Mouse (Mus musculus) neural tube, embryonic 14.5 days (tissue): Measurements from ENCODE around the gene Trpv2. TPM values are rescaled to one million over a fixed set of nuclear protein-coding genes. Genes with fewer than 3 reads are reported as not detected.

Experiments
- ATAC-seq: fragments of 200-750 bp; cut with Nextera tagmentation; 2 replicates; pipeline ENCODE4 v1.8.0; 2017; ENCODE audit warnings: low read depth, mild to moderate bottlenecking, moderate TSS enrichment, moderate library complexity
- H3K27ac ChIP-seq: fragments of 300-500 bp; sonication (generic); 2 replicates; pipeline ENCODE4 v1.5.1; 2014; ENCODE audit warnings: low read depth, mild to moderate bottlenecking, control low read depth, low read length, moderate library complexity, mixed read lengths
- H3K27me3 ChIP-seq: fragments of 300-500 bp; sonication (generic); 2 replicates; pipeline ENCODE4 v1.6.1; 2014; ENCODE audit warnings: low read length; ENCODE audit not compliant: control insufficient read depth, insufficient read depth
- H3K36me3 ChIP-seq: fragments of 300-500 bp; sonication (generic); 2 replicates; pipeline ENCODE4 v1.6.1; 2014; ENCODE audit warnings: low read length, mixed read lengths; ENCODE audit not compliant: control insufficient read depth, insufficient read depth
- H3K4me1 ChIP-seq: fragments of 300-500 bp; sonication (generic); 2 replicates; pipeline ENCODE4 v1.6.1; 2014; ENCODE audit warnings: low read length; ENCODE audit not compliant: control insufficient read depth, insufficient read depth
- H3K4me2 ChIP-seq: fragments of 300-500 bp; sonication (generic); 2 replicates; pipeline ENCODE4 v1.6.1; 2014; ENCODE audit warnings: mild to moderate bottlenecking, low read depth, low read length, control low read depth
- H3K4me3 ChIP-seq: fragments of 300-500 bp; sonication (generic); 2 replicates; pipeline ENCODE4 v1.5.1; 2014; ENCODE audit warnings: low read depth, low read length, control low read depth, mixed read lengths
- H3K9ac ChIP-seq: fragments of 300-500 bp; sonication (generic); replicated peaks from 2 replicates; pipeline ENCODE4 v1.6.1; 2014; ENCODE audit warnings: low read depth, mild to moderate bottlenecking, control low read depth, low read length, mixed read lengths
- H3K9me3 ChIP-seq: fragments of 300-500 bp; sonication (generic); 2 replicates; pipeline ENCODE4 v1.6.1; 2016; ENCODE audit warnings: low read length; ENCODE audit not compliant: control insufficient read depth
- WGBS: fragments of 180-500 bp; shearing (Covaris S2); extraction: QIAGEN DNeasy Blood & Tissue Kit; methylation state at CpG from one replicate; pipeline ENCODE4 v1.1.7; 2014; 5-methylcytosine and 5-hydroxymethylcytosine counted together
- polyA plus RNA-seq: library from polyadenylated mRNA; unstranded; fragments of >200 nt; fragmentation: Nextera tagmentation; extraction: Ambion mirVana; gene quantifications from 2 replicates; pipeline ENCODE4 v1.2.1, GENCODE M21; 2014

Gene Trpv2
- polyA plus RNA-seq, 1 experiment from 2014 or later: 25.8 TPM

DNA sequence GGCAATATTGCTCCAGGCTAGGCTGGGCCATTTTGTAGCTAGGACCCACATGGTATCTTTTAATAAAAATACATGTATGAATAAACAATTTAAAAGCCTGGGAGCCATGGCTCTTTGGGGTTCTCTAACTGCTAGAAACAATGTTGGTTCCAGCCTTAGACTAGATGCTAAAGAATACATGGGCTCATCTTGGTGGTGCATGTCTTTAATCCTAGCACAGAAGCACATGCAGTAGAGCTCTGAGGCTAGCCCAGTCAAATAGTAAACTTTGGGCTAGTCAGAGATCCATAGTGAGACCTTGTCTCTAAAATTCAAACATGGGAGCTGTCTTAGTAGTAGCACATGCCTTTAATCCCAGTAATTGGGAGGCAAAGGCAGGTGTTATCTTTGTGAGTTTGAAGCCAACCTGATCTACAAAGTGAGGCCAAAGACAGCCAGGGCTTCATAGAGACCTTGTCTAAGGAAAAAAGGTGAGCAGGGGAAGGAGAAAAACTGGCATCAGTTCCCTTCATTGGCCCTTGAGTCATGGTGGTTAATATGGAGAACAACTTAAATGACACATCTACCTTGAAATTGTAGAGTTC lies 19.3 kb upstream of the Trpv2 start:
- Histone ChIP-seq H3K27ac (no peak overlapping the region), H3K4me1 (peaks cover 22% of the 10 kb centered on the region), H3K9me3 (no peaks in the 10 kb centered on the region), H3K4me3 (peak overlapping the region; percentile 52), H3K9ac (no peak overlapping the region), H3K36me3 (peaks cover 10% of the 10 kb centered on the region), H3K4me2 (peak overlapping the region; percentile 100), H3K27me3 (no peaks in the 10 kb centered on the region)
- no peak for ATAC-seq

DNA sequence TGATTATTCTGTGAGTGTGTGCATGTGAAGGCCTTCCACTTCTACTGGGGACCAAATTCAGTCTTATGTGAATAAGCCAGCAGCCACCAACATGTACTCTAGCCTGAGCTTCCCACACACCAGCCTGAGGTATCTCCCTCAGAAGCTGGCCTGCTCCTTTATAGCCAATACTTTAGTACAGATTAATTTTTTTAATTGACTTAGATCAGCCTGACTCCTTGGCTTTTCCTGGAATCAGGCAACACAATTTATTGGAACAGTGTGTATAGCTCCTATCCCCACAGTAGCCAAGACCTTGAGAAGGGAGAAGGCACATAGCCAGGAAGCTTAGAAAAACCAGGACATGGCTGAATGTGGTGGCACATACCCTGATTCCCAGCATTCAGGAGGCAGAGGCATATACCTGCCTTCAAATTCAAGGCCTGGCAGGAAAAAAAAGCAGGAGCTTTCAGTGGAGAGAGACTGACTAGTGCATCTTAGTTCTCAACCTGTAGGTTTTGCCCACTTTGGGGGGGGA lies 18.3 kb upstream of the Trpv2 start:
- no peak for ATAC-seq
- Histone ChIP-seq H3K27me3 (no peaks in the 10 kb centered on the region), H3K36me3 (peaks cover 10% of the 10 kb centered on the region), H3K4me1 (peaks cover 22% of the 10 kb centered on the region), H3K4me2 (no peak overlapping the region), H3K4me3 (no peak overlapping the region), H3K27ac (no peak overlapping the region), H3K9me3 (no peaks in the 10 kb centered on the region), H3K9ac (no peak overlapping the region)

- Histone ChIP-seq H3K4me3 (no peak overlapping the region), H3K9ac (no peak overlapping the region), H3K27ac (no peak overlapping the region), H3K9me3 (no peaks in the 10 kb centered on the region), H3K4me1 (peaks cover 22% of the 10 kb centered on the region), H3K27me3 (no peaks in the 10 kb centered on the region), H3K36me3 (peaks cover 10% of the 10 kb centered on the region), H3K4me2 (no peak overlapping the region)
- no peak for ATAC-seq
- 73% methylated on average over 5 of the region's 5 CpGs for WGBS
Observed at GRCm38 (mm10) chr11:62557205-62557604, 17.1 kb upstream of the Trpv2 start.

- Histone ChIP-seq H3K4me1 (peaks cover 22% of the 10 kb centered on the region), H3K4me2 (no peak overlapping the region), H3K9me3 (no peaks in the 10 kb centered on the region), H3K36me3 (peaks cover 9% of the 10 kb centered on the region), H3K4me3 (no peak overlapping the region), H3K9ac (no peak overlapping the region), H3K27me3 (no peaks in the 10 kb centered on the region), H3K27ac (no peak overlapping the region)
- WGBS: 87% methylated on average over 2 of the region's 2 CpGs
- no peak for ATAC-seq
Observed at GRCm38 (mm10) chr11:62558152-62558551, 16.1 kb upstream of the Trpv2 start.

DNA sequence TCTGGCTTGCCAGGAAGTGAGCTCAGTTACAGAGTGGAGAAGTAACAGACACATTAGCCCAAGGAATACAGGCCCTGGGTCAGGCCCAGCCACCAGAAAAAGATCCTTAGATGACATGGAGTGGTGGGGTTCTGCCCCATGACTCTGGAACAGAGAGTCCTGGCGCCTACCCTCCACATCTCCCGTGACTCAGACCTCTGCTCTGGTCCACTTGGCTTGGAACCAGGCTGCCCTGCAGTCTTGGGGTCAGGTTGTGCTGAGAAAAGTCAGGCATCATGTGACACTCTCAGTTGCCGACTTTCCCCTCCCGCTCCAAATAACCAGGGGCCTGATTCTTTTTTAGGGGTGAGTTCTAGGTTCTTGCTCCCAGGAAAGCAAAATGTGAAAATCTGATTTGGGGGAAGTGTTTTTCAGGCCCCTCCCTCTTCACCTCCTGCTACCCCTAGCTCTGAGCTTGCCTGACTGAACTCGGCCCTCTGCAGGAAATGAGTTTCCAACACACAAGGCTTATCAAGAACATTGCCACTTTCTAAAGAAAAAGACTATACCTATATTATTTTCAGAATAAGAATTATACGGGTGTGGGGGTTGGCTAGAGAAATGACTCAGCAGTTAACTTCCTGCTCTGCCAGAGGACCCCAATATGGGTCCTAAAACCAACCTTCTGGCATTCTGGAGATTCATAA lies 15.2 kb upstream of the Trpv2 start:
- H3K27ac ChIP-seq: no peak overlapping the region
- H3K4me2 ChIP-seq: no peak overlapping the region
- no peaks in the 10 kb centered on the region for H3K27me3 ChIP-seq
- 76% methylated on average over 6 of the region's 6 CpGs for WGBS
- ATAC-seq: no peak
- H3K9ac ChIP-seq: no peak overlapping the region
- no peaks in the 10 kb centered on the region for H3K9me3 ChIP-seq
- peaks cover 12% of the 10 kb centered on the region for H3K4me1 ChIP-seq
- H3K4me3 ChIP-seq: no peak overlapping the region
- H3K36me3 ChIP-seq: no peaks in the 10 kb centered on the region; the same call in 1 of the 2 replicates

- no peak overlapping the region for H3K9ac ChIP-seq
- peak overlapping the region; percentile 22; the same call in 1 of the 2 replicates for H3K4me3 ChIP-seq
- 31% methylated on average over 43 of the region's 43 CpGs for WGBS
Observed at GRCm38 (mm10) chr11:62560463-62561016, 13.7 kb upstream of the Trpv2 start.

DNA sequence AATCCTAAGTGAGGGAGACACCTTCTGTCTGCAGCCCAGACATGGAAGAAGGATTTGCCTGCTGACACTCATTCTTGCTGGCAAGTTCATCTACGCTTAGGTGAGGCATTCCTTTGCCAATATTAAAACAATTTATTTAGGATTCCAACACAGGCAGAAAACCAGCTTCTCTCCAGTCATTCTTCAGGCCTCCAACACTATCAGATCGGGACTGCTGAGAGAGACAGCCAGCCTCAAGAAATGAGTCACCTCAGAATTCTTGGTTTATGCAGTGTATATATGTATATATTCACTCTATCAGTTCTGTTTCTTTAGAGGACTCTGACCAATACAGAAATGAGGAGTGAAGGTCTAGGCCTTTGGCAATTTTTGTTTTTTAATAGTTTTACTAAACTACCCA lies 10.7 kb upstream of the Trpv2 start:
- no peak overlapping the region for H3K4me2 ChIP-seq
- H3K4me3 ChIP-seq: no peak overlapping the region
- H3K9ac ChIP-seq: no peak overlapping the region
- H3K4me1 ChIP-seq: no peaks in the 10 kb centered on the region
- H3K27me3 ChIP-seq: no peaks in the 10 kb centered on the region
- 92% methylated on average over 2 of the region's 2 CpGs for WGBS
- no peak for ATAC-seq
- H3K27ac ChIP-seq: no peak overlapping the region
- H3K36me3 ChIP-seq: no peaks in the 10 kb centered on the region
- no peaks in the 10 kb centered on the region for H3K9me3 ChIP-seq

More at GRCm38 (mm10) chr11:62560463-62561016, 13.7 kb upstream of the Trpv2 start:
- Histone ChIP-seq H3K27ac (no peak overlapping the region), H3K9me3 (no peaks in the 10 kb centered on the region), H3K27me3 (no peaks in the 10 kb centered on the region), H3K36me3 (no peaks in the 10 kb centered on the region), H3K4me2 (peak overlapping the region; percentile 44), H3K4me1 (no peaks in the 10 kb centered on the region; the same call in 1 of the 2 replicates)
- ATAC-seq: no peak

- 78% methylated on average over 7 of the region's 7 CpGs for WGBS
- Histone ChIP-seq H3K4me3 (no peak overlapping the region), H3K36me3 (no peaks in the 10 kb centered on the region), H3K27me3 (no peaks in the 10 kb centered on the region), H3K4me2 (no peak overlapping the region), H3K4me1 (no peaks in the 10 kb centered on the region), H3K9ac (no peak overlapping the region), H3K27ac (no peak overlapping the region), H3K9me3 (no peaks in the 10 kb centered on the region)
- ATAC-seq: no peak
Observed at GRCm38 (mm10) chr11:62565747-62566146, 8.5 kb upstream of the Trpv2 start.

DNA sequence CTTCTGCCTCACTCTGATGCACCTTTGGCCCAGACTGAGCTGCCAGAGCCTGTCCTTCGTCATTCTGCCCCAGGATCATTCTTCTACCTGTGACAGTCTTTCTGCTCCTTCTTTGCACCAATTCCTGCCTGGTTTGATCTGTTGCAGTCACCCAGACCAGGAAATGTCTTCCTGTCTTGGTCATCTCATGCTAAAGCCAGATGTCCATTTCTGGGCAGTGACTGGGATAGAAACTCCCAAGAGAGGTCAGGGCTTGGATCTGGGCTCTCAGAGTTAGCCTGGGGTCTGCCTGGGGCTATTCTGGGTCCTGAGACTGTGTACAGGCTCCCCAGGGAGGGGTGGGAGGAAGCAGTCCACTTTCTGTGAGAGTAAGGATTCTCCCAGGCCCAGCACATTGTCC lies 8.1 kb upstream of the Trpv2 start:
- no peak overlapping the region for H3K4me3 ChIP-seq
- no peaks in the 10 kb centered on the region for H3K36me3 ChIP-seq
- no peak for ATAC-seq
- no peaks in the 10 kb centered on the region for H3K27me3 ChIP-seq
- H3K9me3 ChIP-seq: no peaks in the 10 kb centered on the region
- H3K4me1 ChIP-seq: no peaks in the 10 kb centered on the region
- no peak overlapping the region for H3K4me2 ChIP-seq
- 83% methylated on average over 1 of the region's 1 CpGs for WGBS
- no peak overlapping the region for H3K9ac ChIP-seq
- H3K27ac ChIP-seq: no peak overlapping the region
